Mouse (Mus musculus) layer of hippocampus, adult 9-11 months (tissue): Measurements from ENCODE around the gene Dgkg.

Experiments used
- DNase-seq: peaks from one replicate; pipeline ENCODE4 v3.0.0; 2022

The Dgkg gene

GRCm38 (mm10) chr16:22593907-22594306 is 63.1 kb downstream of the Dgkg start:
- no peak for DNase-seq

DNA sequence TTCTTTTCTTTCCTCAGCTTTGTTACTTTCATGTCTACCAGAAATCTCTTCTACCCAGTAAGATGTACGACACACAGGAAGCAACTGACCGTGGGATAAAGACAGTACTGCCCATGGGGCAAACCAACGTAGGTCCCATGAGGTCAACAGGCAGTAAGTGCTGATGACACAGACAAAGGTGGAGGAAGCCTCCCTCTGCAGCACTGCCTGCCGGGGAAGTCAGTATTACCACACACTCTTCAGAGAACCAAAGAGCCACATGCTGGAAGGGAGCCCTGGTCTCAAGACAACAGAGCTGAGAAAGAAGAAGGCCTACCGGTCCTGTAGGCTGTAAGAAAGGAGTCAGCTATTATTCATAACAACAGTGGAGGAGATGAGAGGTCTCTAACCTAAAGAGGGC is 67.4 kb downstream of the Dgkg start:
- no peak for DNase-seq

GRCm38 (mm10) chr16:22586151-22586836 is 70.7 kb downstream of the Dgkg start:
- no peak for DNase-seq

- DNase-seq, result no peak
Observed at GRCm38 (mm10) chr16:22585523-22585922, 71.5 kb downstream of the Dgkg start.

GRCm38 (mm10) chr16:22583401-22583800 is 73.6 kb downstream of the Dgkg start:
- DNase-seq, result no peak

DNA sequence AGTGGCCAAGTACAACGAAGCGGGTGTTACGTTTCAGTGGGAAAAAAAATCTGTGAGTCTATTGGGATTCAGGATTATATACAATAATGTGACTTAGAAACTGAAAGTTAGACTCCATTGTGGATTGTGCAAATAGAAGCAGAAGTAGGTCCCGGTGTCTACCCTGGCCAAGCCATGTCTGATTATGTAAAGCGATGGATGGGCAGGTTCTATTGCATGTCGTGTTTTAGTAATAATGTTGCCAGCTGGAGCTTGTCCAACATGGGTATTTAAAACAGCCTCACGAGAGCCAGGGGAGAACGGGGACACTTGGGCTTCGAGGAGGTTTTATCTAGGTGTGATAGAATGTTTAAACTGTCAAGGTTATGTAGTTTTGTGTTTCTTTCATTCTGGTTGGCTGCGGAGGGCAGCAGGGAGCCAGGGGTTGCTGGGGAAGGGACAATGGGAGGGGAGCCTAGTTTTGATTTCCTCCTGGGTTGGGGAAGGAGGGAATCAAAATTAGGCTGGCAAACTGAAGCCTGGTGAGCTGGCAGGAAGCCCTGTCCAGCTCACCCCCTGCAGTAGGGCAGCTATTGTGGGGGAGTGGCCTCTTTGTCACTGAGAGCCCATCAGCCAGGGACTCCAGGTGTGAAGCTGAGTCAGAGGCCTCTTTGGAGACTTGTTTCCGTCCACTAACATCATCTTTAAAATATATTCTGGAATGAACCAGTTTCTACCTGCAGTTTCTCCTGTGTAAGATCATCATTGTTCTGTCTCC is 74.7 kb downstream of the Dgkg start:
- DNase-seq, result no peak

- DNase-seq, result no peak
Observed at GRCm38 (mm10) chr16:22580103-22580502, 76.9 kb downstream of the Dgkg start.

DNA sequence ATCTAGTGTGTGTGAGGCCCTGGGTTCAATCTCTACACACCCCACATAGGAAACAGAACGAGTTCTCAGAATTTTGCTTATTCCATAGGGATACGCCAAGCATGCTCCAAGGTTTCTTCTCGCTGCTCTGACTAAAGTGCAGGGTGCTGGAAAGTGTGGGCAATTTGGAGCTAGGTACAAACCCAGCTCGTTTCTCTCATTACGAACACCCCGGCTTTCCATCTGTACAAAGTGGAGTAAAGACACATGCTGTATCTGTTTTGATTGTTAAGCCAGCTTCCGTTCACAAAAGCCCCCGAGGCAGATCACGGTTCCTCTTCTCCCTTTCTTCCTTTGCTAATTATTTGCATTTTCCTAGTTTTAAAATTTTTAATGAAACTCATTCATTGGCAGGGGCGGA is 78.1 kb downstream of the Dgkg start:
- DNase-seq, result no peak

- DNase-seq, result no peak
Observed at GRCm38 (mm10) chr16:22577656-22578055, 79.4 kb downstream of the Dgkg start.

GRCm38 (mm10) chr16:22574164-22574563 is 82.9 kb downstream of the Dgkg start:
- DNase-seq, result no peak

DNA sequence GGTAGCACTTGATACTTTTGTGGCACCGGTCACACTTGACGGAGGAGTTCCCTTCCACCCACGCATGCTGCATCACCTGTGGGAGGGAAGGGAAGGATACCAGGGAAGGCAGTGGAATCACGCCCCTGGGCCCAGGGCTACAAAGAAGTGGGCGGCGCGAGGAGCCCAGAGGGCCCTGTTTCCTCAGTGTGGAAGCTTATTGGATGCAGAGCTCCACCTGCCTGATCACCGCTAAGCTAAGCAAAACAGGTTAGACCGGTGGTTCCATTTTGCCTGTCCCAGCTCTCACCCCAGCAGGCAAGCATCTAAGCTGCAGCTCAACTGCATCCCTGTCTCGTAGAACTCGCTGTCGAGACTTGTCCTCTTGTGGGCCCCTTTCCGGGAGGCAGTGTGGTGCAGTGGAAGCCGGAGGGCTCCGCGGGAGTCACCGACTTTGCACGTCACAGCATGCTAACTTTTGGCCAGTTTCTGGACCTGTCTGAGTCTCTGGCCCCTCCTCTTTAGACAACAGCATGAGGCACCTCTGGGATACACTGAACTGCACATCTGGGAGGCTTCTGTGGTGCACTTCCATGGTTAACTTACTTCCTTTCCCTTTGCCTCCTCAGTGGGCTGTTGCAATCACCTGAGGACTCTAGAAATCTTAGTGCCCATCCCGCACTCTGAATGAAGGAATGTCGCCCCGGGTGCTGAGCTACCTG is 84.2 kb downstream of the Dgkg start:
- DNase-seq, result no peak

DNA sequence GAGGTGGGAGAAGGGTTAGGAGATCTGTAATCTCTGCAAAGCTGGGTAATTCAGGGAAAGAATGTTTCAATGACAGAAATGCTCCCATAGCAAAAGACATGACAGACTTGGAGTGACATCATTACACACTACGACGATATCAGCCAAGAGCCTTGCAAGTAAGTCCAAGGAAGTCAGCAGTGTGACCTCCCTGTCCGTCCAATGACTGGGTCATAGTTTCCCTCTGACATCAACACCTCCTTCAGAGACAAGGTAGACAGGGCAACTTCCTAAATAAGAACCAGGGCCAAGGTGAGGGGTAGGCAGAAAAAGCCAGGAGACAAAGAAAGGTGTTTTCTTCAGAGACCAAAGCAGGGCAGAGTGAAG is 92.1 kb downstream of the Dgkg start:
- DNase-seq, result no peak

DNA sequence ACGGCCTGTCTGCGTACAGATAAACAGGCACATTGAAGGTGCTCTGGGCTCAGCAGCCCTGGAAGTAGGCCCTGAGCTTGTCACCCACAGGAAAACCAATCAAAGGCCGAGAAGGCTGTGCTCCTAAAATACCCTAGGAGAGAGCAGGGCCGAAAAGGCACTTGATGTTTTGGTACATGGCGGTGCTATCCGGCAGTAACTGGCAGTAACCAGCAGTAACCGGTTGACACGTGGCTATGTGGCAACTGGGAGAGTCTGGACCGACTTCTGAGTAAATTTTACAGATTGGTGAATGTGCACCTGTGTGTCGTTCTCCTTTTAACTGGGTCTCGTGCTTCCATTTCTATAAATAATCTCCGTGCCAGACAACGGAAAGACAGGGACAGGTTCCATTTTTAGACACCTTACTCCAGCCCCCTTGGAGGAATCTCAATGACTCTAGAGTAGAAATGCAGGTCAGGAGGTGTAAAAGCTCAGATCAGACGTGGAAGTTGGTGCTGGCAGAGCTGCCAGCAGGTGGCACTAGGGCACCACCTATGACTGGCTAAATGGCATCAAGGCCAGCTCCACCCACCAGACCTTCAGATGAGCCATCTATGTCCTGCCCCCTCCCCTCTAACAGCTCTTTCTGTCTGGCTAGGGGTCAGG is 92.6 kb downstream of the Dgkg start:
- DNase-seq, result no peak

- DNase-seq, result no peak
Observed at GRCm38 (mm10) chr16:22563594-22563993, 93.4 kb downstream of the Dgkg start.

GRCm38 (mm10) chr16:22554996-22555395 is 102.0 kb downstream of the Dgkg start:
- no peak for DNase-seq

GRCm38 (mm10) chr16:22552351-22552750 is 104.7 kb downstream of the Dgkg start:
- no peak for DNase-seq

DNA sequence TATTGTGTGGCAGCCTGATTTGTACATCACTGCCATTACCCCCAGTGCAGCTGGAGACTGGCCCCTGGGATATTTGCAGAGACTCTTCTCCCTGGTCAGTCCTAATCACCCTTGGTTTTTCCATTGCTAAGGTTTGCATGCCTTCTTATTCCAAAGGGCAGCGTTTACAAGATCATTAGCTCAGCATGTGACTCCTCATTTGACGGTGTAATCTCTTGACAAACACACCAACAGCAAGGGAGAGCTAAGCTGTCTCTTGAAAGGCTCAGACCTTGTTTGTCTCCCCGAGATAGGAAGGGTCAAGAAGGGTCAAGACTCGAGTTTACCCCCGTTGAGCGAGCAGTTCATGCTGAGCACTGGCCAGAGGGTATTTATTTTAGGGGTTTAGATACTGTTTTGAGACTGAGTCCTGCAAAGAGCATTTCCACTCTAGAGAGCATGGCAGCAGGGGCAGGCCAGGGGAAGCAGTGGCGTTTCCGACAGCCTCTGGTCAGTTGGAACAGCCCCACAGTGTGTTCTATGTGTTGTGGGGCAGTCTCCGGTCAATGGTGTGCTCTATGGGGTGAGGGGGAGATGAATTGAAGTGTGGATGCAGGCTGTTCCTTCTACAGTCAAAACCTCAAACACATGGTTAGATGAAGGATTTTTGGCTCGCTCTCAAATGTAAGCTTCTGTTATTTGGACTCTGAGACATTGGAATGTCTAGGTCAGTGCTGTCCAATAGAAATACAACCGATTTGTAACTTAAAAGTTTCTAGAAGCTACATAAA is 105.6 kb downstream of the Dgkg start:
- no peak for DNase-seq

GRCm38 (mm10) chr16:22549346-22549745 is 107.7 kb downstream of the Dgkg start:
- DNase-seq, result no peak

GRCm38 (mm10) chr16:22548167-22549080 is 108.6 kb downstream of the Dgkg start:
- DNase-seq, result peak; percentile 85

GRCm38 (mm10) chr16:22547741-22548140 is 109.3 kb downstream of the Dgkg start:
- DNase-seq, result no peak

GRCm38 (mm10) chr16:22545799-22546198 is 111.2 kb downstream of the Dgkg start:
- DNase-seq, result peak; percentile 38
